Mouse (Mus musculus) lung, embryonic 16.5 days (tissue): ENCODE results near the gene Pkd1. TPM values are rescaled to one million over a fixed set of nuclear protein-coding genes. Genes with fewer than 3 reads are reported as not detected.

ENCODE experiments used
- ATAC-seq: fragments of 200-750 bp; cut with Nextera tagmentation; 2 replicates; pipeline ENCODE4 v1.8.0; 2017; ENCODE audit warnings: low read depth, mild to moderate bottlenecking, moderate library complexity
- H3K27ac ChIP-seq: fragments of 300-500 bp; sonication (generic); 2 replicates; pipeline ENCODE4 v1.5.1; 2014; ENCODE audit warnings: mild to moderate bottlenecking, control low read depth, low read length
- H3K27me3 ChIP-seq: fragments of 300-500 bp; sonication (generic); 2 replicates; pipeline ENCODE4 v1.6.1; 2014; ENCODE audit warnings: low read depth, low read length, mixed read lengths; ENCODE audit not compliant: control insufficient read depth, insufficient read depth
- H3K36me3 ChIP-seq: fragments of 300-500 bp; sonication (generic); 2 replicates; pipeline ENCODE4 v1.6.1; 2014; ENCODE audit warnings: low read length; ENCODE audit not compliant: control insufficient read depth, insufficient read depth
- H3K4me1 ChIP-seq: fragments of 300-500 bp; sonication (generic); replicated peaks from 2 replicates; pipeline ENCODE4 v1.6.1; 2014; ENCODE audit warnings: low read length, mixed read lengths; ENCODE audit not compliant: control insufficient read depth, insufficient read depth
- H3K4me2 ChIP-seq: fragments of 300-500 bp; sonication (generic); 2 replicates; pipeline ENCODE4 v1.6.1; 2014; ENCODE audit warnings: low read depth, low read length, control low read depth
- H3K4me3 ChIP-seq: fragments of 300-500 bp; sonication (generic); 2 replicates; pipeline ENCODE4 v1.5.1; 2014; ENCODE audit warnings: mild to moderate bottlenecking, low read length, control low read depth
- H3K9ac ChIP-seq: fragments of 300-500 bp; sonication (generic); 2 replicates; pipeline ENCODE4 v1.6.1; 2014; ENCODE audit warnings: low read length, control low read depth
- H3K9me3 ChIP-seq: fragments of 300-500 bp; sonication (generic); 2 replicates; pipeline ENCODE4 v1.6.1; 2016; ENCODE audit warnings: low read length; ENCODE audit not compliant: control insufficient read depth
- WGBS: fragments of 180-500 bp; shearing (Covaris S2); extraction: QIAGEN DNeasy Blood & Tissue Kit; methylation state at CpG from one replicate; pipeline ENCODE4 v1.1.7; 2014; 5-methylcytosine and 5-hydroxymethylcytosine counted together
- polyA plus RNA-seq: library from polyadenylated mRNA; unstranded; fragments of >200 nt; fragmentation: Nextera tagmentation; extraction: Ambion mirVana; gene quantifications from 2 replicates; pipeline ENCODE4 v1.2.1, GENCODE M21; 2015

Pkd1 gene
- polyA plus RNA-seq, 1 experiment from 2014 or later, result 21.6 TPM

GRCm38 (mm10) chr17:24604557-24604956, 54.9 kb downstream of the Pkd1 start:
- ATAC-seq, result no peak
- H3K27me3 ChIP-seq, result no peaks in the 10 kb centered on the region
- no peak overlapping the region for H3K4me2 ChIP-seq
- WGBS, result 85% methylated on average over 3 of the region's 3 CpGs
- no peaks in the 10 kb centered on the region for H3K4me1 ChIP-seq
- H3K4me3 ChIP-seq, result no peak overlapping the region
- H3K36me3 ChIP-seq, result peaks cover 21% of the 10 kb centered on the region
- no peak overlapping the region for H3K27ac ChIP-seq
- no peaks in the 10 kb centered on the region for H3K9me3 ChIP-seq
- no peak overlapping the region for H3K9ac ChIP-seq

- H3K4me3 ChIP-seq, result no peak overlapping the region
- ATAC-seq, result no peak
- H3K36me3 ChIP-seq, result peaks cover 14% of the 10 kb centered on the region; the same call in 1 of the 2 replicates
- WGBS, result 91% methylated on average over 4 of the region's 4 CpGs
- no peak overlapping the region for H3K27ac ChIP-seq
- H3K4me2 ChIP-seq, result no peak overlapping the region
- H3K9ac ChIP-seq, result no peak overlapping the region
- H3K4me1 ChIP-seq, result no peaks in the 10 kb centered on the region
- no peaks in the 10 kb centered on the region for H3K9me3 ChIP-seq
- H3K27me3 ChIP-seq, result no peaks in the 10 kb centered on the region
Measured at GRCm38 (mm10) chr17:24608370-24608769, 58.7 kb downstream of the Pkd1 start.

- no peaks in the 10 kb centered on the region for H3K9me3 ChIP-seq
- peaks cover 14% of the 10 kb centered on the region; the same call in 1 of the 2 replicates for H3K36me3 ChIP-seq
- H3K27ac ChIP-seq, result no peak overlapping the region
- no peak overlapping the region for H3K4me2 ChIP-seq
- no peak overlapping the region for H3K9ac ChIP-seq
- ATAC-seq, result no peak
- 90% methylated on average over 8 of the region's 8 CpGs for WGBS
- no peaks in the 10 kb centered on the region for H3K4me1 ChIP-seq
- H3K4me3 ChIP-seq, result no peak overlapping the region
- H3K27me3 ChIP-seq, result no peaks in the 10 kb centered on the region
Measured at GRCm38 (mm10) chr17:24608874-24609273, 59.2 kb downstream of the Pkd1 start.

GRCm38 (mm10) chr17:24610711-24611110, 61.1 kb downstream of the Pkd1 start:
- ATAC-seq, result no peak
- no peaks in the 10 kb centered on the region for H3K4me1 ChIP-seq
- no peaks in the 10 kb centered on the region for H3K27me3 ChIP-seq
- H3K9me3 ChIP-seq, result no peaks in the 10 kb centered on the region
- no peak overlapping the region for H3K4me3 ChIP-seq
- no peak overlapping the region for H3K27ac ChIP-seq
- H3K9ac ChIP-seq, result no peak overlapping the region
- H3K36me3 ChIP-seq, result peaks cover 25% of the 10 kb centered on the region
- H3K4me2 ChIP-seq, result no peak overlapping the region
- WGBS, result 60% methylated on average over 2 of the region's 2 CpGs

- no peaks in the 10 kb centered on the region for H3K9me3 ChIP-seq
- peak; percentile 17; the same call in 1 of the 2 replicates for ATAC-seq
Measured at GRCm38 (mm10) chr17:24617561-24618194, 68.0 kb downstream of the Pkd1 start.

GRCm38 (mm10) chr17:24625472-24625871, 75.8 kb downstream of the Pkd1 start:
- Histone ChIP-seq H3K4me1 (no peaks in the 10 kb centered on the region), H3K4me2 (no peak overlapping the region), H3K9me3 (no peaks in the 10 kb centered on the region), H3K36me3 (peaks cover 33% of the 10 kb centered on the region), H3K27ac (no peak overlapping the region), H3K9ac (no peak overlapping the region), H3K4me3 (no peak overlapping the region), H3K27me3 (no peaks in the 10 kb centered on the region)
- ATAC-seq, result no peak
- 94% methylated on average over 8 of the region's 8 CpGs for WGBS

More at GRCm38 (mm10) chr17:24617561-24618194, 68.0 kb downstream of the Pkd1 start:
- Histone ChIP-seq H3K4me1 (no peaks in the 10 kb centered on the region), H3K27ac (no peak overlapping the region), H3K4me3 (no peak overlapping the region), H3K27me3 (no peaks in the 10 kb centered on the region), H3K36me3 (peaks cover 35% of the 10 kb centered on the region), H3K4me2 (no peak overlapping the region), H3K9ac (no peak overlapping the region)
- 80% methylated on average over 14 of the region's 14 CpGs for WGBS

GRCm38 (mm10) chr17:24628646-24629045, 79.0 kb downstream of the Pkd1 start:
- 30% methylated on average over 5 of the region's 5 CpGs for WGBS
- no peak overlapping the region for H3K4me2 ChIP-seq
- peaks cover 21% of the 10 kb centered on the region; the same call in 1 of the 2 replicates for H3K36me3 ChIP-seq
- no peak overlapping the region for H3K4me3 ChIP-seq
- H3K27ac ChIP-seq, result no peak overlapping the region
- no peak overlapping the region for H3K9ac ChIP-seq
- no peak for ATAC-seq
- H3K27me3 ChIP-seq, result no peaks in the 10 kb centered on the region
- H3K9me3 ChIP-seq, result no peaks in the 10 kb centered on the region
- peaks cover 12% of the 10 kb centered on the region for H3K4me1 ChIP-seq

GRCm38 (mm10) chr17:24630072-24630471, 80.4 kb downstream of the Pkd1 start:
- WGBS, result 87% methylated on average over 14 of the region's 14 CpGs
- Histone ChIP-seq H3K27ac (no peak overlapping the region), H3K4me2 (no peak overlapping the region), H3K4me1 (peaks cover 17% of the 10 kb centered on the region), H3K27me3 (no peaks in the 10 kb centered on the region), H3K9me3 (no peaks in the 10 kb centered on the region), H3K4me3 (no peak overlapping the region), H3K9ac (no peak overlapping the region), H3K36me3 (peaks cover 14% of the 10 kb centered on the region; the same call in 1 of the 2 replicates)
- ATAC-seq, result no peak

- peak; percentile 88 for ATAC-seq
- Histone ChIP-seq H3K9me3 (no peaks in the 10 kb centered on the region), H3K4me2 (peak within 1 kb of the TSS; percentile 78), H3K4me3 (peak within 1 kb of the TSS; percentile 79), H3K4me1 (peaks cover 17% of the 10 kb centered on the region), H3K27ac (peak within 1 kb of the TSS; percentile 97), H3K27me3 (no peaks in the 10 kb centered on the region), H3K36me3 (peaks cover 9% of the 10 kb centered on the region; the same call in 1 of the 2 replicates), H3K9ac (peak within 1 kb of the TSS; percentile 88)
- 1% methylated on average over 51 of the region's 51 CpGs for whole genome bisulfite sequencing
Measured at GRCm38 (mm10) chr17:24632167-24632812, 82.7 kb downstream of the Pkd1 start, which contains the start of the genes Tsc2 and Nthl1. Gene Tsc2, minus strand, starts transcription at chr17:24632630. Gene Nthl1, plus strand, starts transcription at chr17:24632680.
